Mouse (Mus musculus) right cerebral cortex, postnatal 25 days (tissue): Measurements from ENCODE around the gene Fbxl8.
"Not testable (repeated sequence)": the region's sequence is repeated elsewhere in the genome, so short reads cannot be mapped to it uniquely, and the experiment has no call there.

ENCODE experiments used
- DNase-seq: peaks from one replicate; pipeline ENCODE4 v3.0.0; 2022

The Fbxl8 gene

DNA sequence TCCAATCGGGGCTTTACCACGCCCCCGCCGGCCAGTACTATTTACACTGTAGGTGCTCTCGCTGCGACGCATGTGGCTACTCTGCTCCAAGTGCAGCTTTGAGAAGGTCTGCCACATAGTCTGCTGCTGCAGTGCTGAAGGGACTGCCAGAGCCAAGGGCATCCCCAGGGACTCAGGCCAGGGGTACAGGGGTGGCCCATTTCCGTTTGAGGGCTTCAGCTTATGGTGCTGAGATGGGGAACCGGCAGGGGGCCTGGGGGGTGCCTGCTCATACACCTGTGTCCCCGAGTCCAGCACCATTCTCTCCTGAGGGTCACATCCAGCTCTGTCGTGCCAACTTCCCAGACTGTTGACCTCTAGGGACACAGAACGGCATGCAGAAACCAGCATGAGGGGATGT lies 21.1 kb downstream of the Fbxl8 start:
- no peak for DNase-seq

DNA sequence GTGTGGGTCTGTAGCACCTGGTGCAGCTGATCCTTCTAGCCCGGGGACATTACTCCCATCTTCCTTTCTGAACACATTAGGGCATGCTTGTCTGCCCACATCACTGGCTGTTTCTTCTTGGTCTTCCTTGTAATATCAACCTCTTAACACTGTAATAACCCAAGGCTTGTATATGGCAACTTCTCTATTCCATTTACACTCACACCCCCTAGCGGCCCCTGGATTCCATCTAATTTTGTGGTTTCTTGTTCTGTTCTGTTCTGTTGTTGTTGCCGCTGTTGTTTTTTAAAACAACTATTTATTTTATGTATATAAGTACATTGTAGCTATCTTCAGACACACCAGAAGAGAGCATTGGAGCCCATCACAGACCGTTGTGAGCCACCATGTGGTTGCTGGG lies 22.5 kb downstream of the Fbxl8 start:
- DNase-seq: no peak

DNA sequence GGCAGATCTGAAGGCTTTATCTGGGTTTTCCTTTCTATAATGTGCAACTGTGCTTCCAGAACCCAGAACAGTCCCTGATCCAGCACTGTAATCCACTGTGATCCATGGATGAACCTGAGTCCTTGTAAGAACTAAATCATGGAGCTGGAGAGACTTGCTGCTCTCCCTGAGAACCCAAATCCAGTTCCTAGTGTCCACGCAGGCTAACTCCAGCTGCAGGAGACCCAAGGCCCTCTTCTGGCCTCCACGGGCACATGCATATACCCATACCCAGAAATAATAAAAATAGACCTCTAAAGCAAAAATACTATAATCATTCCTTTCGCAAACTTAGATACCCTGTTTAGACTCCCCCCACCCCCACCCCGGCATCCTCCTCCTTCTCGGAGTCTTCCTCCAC lies 23.8 kb downstream of the Fbxl8 start:
- DNase-seq: no peak

DNA sequence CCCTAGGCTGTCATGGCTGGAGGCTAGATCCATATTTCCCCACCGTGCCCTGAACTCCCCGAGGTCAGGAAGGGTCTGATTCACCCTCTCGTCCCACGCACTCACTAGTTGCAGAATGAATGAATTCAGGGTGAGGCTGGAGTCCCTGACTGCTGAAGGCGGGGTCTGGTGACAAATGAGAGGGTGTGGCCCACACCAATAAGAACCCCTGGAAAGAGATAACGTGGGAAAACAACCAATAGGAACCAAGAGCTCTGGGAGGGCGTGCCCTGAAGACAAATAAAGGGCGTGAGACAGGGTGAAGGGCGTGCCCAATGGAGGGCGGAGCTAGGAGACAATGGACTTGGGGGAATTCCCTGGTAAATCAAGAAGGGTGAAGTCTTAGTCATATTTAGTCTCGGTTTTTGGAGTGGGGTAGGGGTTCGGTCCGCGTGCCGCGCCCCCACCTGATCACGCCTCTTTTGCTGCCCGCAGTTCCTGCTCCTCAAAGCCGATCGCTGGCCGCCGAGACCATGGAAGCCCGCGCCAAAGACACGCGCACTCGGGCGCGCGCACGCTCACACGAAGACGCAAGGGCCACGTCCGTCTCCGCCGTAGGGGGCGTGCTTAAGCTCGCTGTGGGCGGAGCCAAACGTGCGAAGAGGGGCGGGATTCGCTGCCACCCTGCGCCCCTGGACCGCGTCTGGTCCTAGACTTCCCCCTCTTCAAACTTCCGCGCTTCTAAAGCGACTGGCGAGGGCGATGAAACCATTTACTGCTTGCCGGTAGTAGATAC lies 24.7 kb downstream of the Fbxl8 start:
- peak; percentile 96 for DNase-seq

DNA sequence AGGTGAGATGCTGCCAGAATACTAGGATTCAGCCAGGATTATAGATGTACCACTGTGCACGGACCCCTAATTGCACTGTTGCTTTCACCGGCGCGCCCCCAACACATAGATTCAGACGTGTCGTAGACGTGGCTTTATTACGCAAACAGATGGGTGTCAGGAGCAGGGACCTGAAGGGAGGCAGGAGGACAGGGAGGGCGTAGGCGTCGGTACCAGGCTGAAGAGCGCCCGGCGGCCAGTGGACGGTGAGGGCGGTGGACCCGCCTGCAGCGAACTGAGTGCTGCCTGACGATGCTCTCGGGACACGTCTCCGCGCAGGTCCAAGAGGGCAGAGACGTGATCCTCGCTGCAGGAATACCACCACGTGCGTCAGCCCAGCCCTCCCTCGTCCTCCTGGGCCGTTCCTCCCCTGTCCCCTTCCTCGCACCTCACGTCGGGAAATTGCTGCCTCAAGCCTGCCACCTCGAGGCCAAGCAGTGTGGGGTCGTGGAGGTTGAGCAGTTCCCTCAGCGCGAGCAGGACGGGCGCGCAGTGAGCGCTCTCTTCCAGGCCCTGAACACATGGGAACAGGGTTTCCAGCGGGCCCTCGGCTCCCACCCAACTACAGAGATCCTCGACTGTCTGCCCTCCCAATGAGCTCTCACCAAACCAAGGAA lies 25.5 kb downstream of the Fbxl8 start, which contains the start of gene 4931428F04Rik:
4931428F04Rik (minus strand) TSS at position 60 of the 656 bp plus-strand sequence.
- peak; percentile 48 for DNase-seq

DNA sequence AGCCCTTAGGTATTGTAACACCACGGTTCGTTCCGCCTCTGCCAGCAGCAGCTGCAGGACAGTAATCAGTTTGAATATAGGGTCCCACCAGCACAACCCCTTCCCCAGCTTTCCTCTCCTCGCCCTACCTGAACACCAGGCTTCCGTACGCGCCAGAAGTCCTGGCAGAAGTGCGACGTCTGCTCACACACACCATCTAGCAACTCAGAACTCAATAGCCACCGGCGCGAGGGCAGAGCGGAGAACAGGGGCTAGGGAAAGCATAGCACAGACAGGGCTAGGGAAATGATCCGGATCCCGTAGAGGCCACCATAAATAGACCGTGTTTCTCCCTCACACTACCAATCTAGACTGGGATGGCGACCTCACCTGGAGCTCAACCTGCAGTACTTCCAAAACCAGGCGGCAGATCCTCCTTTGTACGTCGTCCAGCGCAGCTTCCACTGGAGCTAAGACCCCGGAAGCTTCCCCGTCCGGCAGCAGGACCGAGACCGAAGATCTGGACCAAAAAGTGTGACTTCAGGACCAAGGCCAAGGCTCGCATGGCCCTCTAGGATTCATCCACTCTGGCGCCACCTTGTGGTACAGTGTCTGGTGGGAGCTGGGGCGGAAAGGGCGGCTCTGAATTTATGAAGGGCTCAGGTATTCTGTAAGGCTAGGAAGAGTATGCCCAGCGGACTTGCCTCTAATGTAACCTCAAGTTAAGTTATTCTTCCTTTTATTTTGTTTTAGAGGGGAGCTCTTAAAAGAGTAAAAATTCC lies 26.3 kb downstream of the Fbxl8 start:
- peak; percentile 68 for DNase-seq

DNA sequence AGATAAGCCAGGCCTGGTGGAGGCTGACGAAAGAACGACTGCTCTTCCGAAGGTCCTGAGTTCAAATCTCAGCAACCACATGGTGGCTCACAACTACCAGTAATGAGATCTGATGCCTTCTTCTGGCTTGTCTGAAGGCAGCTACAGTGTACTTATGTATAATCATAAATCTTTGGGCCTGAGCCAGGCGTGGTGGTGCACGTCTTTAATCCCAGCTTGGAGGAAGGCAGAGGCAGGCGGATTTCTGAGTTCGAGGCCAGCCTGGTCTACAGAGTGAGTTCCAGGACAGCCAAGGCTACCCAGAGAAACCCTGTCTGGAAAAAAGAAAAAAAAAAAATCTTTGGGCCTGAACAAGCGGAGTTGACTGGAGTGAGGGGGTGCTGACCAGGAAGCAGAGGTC lies 26.9 kb downstream of the Fbxl8 start:
- DNase-seq: not testable (repeated sequence)

DNA sequence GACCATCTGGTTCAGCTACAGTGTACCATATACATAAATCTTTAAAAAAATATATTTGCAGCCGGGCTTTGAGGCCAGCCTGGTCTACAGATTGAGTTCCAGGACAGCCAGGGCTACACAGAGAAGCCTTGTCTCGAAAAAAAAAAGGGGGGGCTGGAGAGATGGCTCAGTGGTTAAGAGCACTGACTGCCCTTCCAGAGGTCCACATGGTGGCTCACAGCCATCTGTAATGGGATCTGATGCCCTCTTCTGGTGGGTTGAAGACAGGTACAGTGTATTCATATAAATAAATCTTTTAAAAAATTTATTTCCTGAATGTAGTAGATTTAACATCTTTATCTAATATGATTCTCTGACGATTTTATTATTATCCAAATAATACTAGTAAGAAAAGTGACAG lies 27.4 kb downstream of the Fbxl8 start:
- not testable (repeated sequence) for DNase-seq

DNA sequence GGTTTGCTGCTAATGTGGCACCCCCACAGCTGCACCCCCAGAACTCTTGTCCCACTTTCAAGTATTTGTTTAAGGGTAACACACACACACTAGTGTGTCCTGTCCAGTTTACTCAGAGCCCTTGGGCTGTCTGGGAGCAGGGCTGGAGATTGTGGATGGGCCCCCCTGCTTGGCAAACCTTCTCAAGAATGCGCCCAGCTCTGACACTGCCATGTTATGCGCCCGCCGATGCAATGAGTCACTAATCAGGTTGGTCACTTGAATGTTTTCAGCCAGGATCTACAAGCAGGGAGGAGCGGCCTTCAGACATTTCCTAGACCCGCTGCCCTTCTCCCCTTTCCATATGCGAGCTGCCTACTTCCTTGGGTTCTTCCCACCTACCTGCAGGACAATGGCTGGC lies 28.0 kb downstream of the Fbxl8 start:
- no peak for DNase-seq

DNA sequence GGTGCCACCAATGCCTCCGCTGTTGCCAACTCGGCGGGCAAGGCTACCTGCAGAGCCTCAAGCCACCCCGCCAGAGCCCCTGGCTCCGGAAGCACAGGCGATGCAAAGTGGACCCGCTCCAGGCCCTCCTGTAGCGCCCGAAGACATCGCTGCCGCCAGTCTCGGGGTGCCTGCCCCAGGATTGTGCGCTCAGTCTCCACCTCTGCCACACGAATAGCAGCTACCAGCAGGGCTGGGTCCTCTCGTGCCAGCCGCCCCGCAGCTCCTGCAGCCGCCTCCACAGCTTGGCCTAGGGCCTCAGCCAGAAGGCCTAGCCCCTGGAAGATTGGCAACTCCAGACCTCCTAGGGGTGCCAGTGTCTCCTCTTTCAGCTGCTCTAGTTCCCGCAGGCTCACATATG lies 29.0 kb downstream of the Fbxl8 start:
- no peak for DNase-seq

DNA sequence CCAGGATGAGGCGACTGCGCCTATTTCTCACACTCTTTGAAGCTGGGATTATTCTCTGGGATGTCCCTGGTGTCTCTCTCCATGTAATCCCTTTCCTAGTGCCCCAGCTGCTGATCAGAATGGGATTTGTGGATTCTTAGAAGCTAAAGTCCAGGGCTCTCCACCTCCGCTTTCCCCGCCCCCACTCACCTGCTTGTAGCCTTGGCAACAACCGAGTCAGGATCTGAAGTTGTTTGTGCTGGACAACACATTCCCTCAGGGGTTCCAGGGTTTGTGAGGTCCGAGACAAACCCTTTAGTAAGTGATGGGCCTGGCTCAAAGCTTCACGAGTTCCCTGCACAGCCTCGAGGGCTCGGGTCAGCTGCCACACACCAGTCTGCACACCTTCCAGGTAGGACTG lies 30.3 kb downstream of the Fbxl8 start:
- DNase-seq: no peak

DNA sequence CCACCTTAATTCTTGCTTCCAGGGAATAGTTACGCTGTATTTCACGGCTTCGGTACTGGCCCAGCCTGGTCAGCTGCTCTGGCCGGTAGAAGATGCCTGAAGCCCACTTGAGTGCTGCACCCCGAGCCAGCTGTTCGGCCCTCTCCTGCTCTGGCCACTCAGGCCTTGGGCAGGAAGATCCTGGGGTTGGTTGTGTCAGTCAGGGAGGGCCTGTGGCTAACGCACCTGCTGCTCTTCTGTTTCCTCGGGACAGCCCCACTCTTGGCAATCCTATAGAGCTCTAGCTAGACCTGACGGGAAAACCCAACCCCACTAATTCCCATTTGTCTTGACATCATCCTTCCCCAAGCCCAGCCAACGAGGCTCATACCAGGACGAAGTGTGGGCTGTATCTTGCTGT lies 30.8 kb downstream of the Fbxl8 start:
- no peak for DNase-seq

DNA sequence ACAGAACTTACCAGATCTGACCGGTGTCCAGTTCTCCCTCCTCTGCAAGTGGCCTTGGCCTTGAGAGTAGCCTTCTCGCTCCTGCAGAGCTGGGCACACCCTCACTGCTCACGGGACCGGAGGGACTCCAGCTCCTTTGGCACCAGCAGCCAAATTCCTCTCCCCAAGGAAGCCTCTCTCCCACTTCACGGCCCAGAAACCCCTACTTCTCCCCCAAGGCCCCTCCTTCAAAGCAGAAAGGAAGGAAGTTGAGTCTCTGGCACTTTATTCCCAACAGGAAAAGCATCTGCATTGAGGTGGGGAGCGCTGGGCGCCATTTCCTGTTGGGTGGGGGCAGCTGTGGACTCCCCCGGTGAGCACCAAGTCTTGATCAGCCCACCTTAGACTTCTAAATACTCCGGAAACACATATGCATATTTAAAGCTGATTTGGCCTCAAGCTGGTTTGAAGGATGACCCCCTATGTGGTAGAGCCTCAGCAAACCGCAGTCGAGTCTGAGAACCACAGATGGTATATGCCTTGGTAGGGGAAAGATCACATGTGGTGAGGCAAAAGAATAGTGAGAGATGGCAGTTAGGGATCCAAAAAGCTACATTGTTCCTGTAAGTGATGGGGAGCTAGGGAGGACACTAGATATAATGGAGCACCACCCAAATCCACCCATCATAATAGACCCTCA lies 31.6 kb downstream of the Fbxl8 start, which contains the start of gene Exoc3l:
Exoc3l (minus strand) TSS at position 207 of the 679 bp plus-strand sequence.
- no peak for DNase-seq

DNA sequence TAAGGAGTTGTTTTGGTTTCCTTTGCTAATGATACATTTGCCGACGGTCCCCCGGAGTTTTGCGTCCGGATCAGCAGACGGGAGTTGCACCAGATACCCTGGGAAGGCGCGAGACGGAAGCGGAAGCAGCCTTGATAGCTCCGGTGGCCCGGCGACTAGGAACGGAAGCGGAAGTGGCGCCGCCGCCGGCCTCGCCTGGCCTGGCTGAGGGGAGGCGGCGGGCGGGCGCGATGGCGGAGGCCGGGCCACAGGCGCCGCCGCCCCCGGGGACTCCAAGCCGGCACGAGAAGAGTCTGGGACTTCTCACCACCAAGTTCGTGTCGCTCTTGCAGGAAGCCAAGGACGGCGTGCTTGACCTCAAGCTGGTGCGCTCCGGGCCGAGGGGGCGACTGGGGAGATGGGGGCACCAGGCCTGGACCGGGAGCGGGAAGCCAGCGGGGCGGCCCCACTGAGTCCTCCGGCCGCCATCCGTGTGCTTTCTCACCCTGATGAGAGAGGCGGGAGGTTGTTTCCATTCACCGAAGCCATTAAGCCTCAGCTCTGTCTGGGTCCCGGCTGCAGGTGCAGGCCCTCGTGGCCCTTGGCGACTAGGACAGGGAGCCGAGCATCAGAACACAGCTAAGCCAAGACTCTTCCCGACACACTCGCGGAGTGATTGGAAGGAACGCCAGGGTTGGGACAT lies 33.2 kb downstream of the Fbxl8 start, which contains the start of gene E2f4:
E2f4 (plus strand) TSS at position 153 of the 682 bp plus-strand sequence.
- peak; percentile 94 for DNase-seq

DNA sequence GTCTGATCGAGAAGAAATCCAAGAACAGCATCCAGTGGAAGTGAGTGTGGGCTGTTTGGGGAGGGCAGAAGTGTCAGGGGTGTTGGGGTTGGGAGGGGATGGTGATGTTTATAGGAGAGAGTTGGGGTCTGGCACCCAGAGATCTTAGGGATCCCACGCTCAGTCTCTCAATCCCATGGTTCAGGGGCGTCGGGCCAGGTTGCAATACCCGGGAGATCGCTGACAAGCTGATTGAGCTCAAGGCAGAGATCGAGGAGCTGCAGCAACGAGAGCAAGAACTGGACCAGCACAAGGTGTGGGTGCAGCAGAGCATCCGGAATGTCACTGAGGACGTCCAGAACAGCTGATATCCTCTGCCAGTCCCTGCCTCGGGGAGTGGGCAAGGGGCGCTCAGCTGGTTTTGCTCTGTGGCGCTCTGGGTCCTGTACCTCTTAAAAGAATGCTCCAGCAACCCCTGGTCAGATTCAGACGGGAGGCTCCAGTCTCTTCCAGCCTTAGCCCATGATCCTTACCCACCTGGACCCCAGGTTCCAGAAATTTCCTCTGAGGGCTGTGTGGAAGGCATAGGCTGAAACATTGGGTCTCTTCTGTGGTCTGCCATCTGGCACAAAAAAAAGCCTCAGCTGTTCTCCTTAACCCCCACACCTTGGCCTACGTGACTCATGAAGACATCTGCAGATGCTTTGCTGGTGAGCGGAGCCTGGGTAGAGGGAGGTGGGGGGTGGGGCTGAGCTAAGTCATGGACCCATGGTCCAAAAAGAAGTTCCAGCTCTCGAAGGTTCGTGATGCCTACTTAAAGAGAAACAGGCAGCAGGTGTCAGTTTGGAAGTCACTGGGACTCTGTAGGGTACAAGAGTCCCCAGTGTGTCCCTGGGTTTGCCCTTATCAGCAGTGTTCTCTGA lies 34.2 kb downstream of the Fbxl8 start:
- DNase-seq: no peak

DNA sequence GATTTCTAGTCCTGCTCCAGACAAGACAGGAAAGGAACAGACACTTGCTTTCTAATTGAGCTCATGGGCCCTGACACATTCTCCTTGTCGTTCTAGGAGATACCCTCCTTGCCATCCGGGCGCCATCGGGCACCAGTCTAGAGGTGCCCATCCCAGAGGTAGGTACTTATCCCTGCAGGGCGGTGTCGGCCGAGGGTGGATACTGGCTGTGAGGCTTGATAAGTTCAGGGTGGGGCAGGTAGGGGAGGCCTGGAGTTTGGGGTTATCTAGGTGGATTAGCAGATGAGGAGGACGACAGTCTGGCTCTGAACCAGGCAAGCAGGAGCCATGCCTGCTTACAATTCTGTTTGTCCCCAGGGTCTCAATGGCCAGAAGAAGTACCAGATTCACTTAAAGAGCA lies 35.5 kb downstream of the Fbxl8 start:
- DNase-seq: no peak

DNA sequence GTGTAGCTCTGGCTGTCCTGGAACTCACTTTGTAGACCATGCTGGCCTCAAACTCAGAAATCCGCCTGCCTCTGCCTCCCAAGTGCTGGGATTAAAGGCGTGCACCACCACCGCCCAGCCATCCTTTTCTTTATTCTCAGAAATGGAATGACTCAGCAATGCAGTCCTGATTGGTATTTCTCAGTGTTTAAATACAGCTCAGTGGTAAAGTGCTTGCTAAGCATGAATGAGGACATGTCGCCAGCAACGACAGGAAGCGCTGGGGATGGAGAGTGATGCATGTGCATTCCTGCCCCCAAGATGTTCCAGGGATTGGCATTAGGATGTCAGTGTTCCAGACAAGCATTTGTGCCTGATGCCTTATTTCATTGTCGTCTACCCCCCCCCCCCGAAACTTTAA lies 38.9 kb downstream of the Fbxl8 start:
- no peak for DNase-seq

DNA sequence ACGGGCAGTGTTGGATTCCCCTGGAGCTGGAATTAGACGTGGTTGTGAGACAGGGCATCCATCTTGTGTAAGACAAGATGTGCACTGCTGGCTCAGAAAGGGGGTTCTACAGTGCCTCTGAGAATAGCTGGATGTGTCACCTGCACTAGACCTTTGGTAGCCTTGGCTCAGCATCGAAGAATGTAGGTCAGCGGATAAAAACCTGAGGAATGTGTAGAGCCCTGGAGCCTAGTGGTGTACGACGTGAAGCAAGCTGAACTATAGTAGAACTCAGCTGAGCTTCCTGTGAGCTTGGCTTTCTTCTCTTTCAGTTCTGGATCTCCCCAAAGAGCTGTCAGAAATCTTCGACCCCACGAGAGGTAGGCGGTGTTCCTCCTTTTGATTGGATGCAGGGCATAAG lies 39.4 kb downstream of the Fbxl8 start:
- no peak for DNase-seq

DNA sequence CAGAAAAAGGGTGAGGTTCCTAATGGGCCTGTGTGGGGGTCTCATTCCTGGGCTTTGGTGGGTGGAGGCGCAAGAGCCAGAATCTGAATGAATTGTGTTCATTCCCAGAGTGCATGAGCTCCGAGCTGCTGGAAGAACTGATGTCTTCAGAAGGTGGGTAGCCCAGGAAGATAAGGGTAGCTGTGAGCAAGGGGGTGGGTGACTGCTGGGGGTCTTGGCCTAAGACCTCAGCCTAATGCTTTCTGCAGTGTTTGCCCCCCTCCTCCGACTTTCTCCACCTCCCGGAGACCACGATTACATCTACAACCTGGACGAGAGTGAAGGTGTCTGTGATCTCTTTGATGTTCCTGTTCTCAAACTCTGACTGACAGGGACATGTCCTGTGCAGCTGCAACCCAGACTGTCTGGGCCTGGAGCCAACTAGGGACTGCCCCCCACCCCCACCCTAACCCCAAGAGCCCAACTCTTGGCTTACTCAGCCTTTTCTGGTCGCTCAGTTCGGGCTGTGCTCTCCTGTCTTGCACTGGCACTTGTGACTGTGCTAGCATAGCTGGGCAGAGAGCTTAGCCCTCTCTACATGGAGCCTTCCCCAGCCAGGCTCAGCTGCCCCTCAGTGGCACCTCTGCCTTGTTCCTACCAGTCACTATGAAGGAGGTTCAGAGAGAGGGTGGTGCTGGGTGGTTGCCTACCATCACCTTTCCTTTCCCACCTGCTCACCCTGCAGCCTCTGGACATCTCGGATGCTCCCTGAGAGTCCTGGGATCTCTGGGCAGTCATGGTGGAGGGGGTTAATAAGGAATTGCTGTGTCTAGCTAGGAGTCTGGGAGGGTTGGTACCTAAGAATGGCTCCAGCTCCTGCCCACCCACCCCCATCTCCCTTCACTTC lies 40.1 kb downstream of the Fbxl8 start:
- DNase-seq: no peak
